Mouse (Mus musculus): ENCODE measurements around the gene 1700019D03Rik. TPM values are rescaled to one million over a fixed set of nuclear protein-coding genes. Genes with fewer than 3 reads are reported as not detected.

1700019D03Rik gene
- polyA plus RNA-seq, 1 experiment: 4.7 TPM

DNA sequence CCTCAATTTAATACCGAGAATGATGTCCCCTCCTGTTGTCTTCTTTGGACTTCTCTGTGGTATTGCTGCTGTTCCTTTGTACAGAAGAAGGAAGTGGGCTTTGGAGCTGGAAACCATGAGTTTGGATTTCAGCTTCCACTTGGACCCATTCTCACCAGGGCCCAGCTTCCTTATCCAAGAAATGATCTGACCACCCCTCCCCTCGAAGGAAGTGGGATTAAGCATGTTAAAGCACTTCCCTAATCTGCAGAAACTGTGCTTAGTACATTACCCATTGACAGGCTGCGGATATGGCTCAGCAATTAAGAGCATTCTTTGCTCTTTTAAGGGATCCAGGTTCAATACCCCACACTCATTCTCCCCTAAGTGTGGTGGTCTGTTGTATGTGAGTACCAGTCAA lies 110.2 kb downstream of the 1700019D03Rik start:
- Histone ChIP-seq H3K36me3 (ENCODE audit: control insufficient read depth, insufficient read depth, low read length) (no peaks in the 10 kb centered on the region), H3K4me1 (replicated peaks; ENCODE audit: control insufficient read depth, insufficient read depth, low read length) (no peaks in the 10 kb centered on the region), H3K4me3 (ENCODE audit: control insufficient read depth, insufficient read depth, low read length) (no peak overlapping the region), H3K27me3 (ENCODE audit: control insufficient read depth, insufficient read depth, low read length) (no peaks in the 10 kb centered on the region), H3K27ac (ENCODE audit: control insufficient read depth, insufficient read depth, low read length) (no peak overlapping the region)
- TF ChIP-seq POLR2A (IDR thresholded peaks at IDR 0.05; ENCODE audit: control insufficient read depth, extremely low read depth, insufficient read depth, low read length, poor library complexity) (no peak), CTCF (IDR thresholded peaks at IDR 0.05; ENCODE audit: borderline replicate concordance, control insufficient read depth, extremely low read depth, insufficient read depth, low read length, poor library complexity) (no peak)
- no peak for DNase-seq
- 79% methylated on average over 3 of the region's 3 CpGs for WGBS

GRCm38 (mm10) chr1:52884208-52884607 lies 135.8 kb downstream of the 1700019D03Rik start:
- TF ChIP-seq CTCF (IDR thresholded peaks at IDR 0.05; ENCODE audit: borderline replicate concordance, control insufficient read depth, extremely low read depth, insufficient read depth, low read length, poor library complexity) (no peak), POLR2A (IDR thresholded peaks at IDR 0.05; ENCODE audit: control insufficient read depth, extremely low read depth, insufficient read depth, low read length, poor library complexity) (no peak)
- no peak overlapping the region for H3K27ac ChIP-seq (ENCODE audit: control insufficient read depth, insufficient read depth, low read length)
- H3K4me1 ChIP-seq (replicated peaks; ENCODE audit: control insufficient read depth, insufficient read depth, low read length): no peaks in the 10 kb centered on the region
- no peaks in the 10 kb centered on the region for H3K36me3 ChIP-seq (ENCODE audit: control insufficient read depth, insufficient read depth, low read length)
- H3K4me3 ChIP-seq (ENCODE audit: control insufficient read depth, insufficient read depth, low read length): no peak overlapping the region
- WGBS: 95% methylated on average over 2 of the region's 2 CpGs
- no peaks in the 10 kb centered on the region for H3K27me3 ChIP-seq (ENCODE audit: control insufficient read depth, insufficient read depth, low read length)
- DNase-seq: no peak

Other genes starting within 250 kb of the 1700019D03Rik start
- gene Inpp1, start 202.5 kb downstream of the 1700019D03Rik start, polyA plus RNA-seq (2012; rRNA removed): 29.4 and 33.8 TPM in 2 replicates
- 22.7 and 23.9 TPM in 2 replicates for gene Hibch, start 175.2 kb downstream of the 1700019D03Rik start, polyA plus RNA-seq (2012; rRNA removed)
- gene Mstn, start 41.5 kb upstream of the 1700019D03Rik start, polyA plus RNA-seq (2012; rRNA removed): 0.13 and 0.23 TPM in 2 replicates
- gene 1700019A02Rik, start 167.5 kb upstream of the 1700019D03Rik start, polyA plus RNA-seq (2012; rRNA removed): not detected in 2 replicates

Measured in thymus, adult 2 months (tissue).